Mouse (Mus musculus) ES-E14 (cell line): ENCODE measurements around the gene Flrt1. TPM values are rescaled to one million over a fixed set of nuclear protein-coding genes. Genes with fewer than 3 reads are reported as not detected.

Experiments
- DNase-seq: peaks from one replicate; pipeline ENCODE4 v3.0.0-alpha.2; 2013; ENCODE audit warnings: low read depth, low spot score
- H3K27ac ChIP-seq: 2 replicates; pipeline ENCODE4 v1.5.1; 2012; ENCODE audit warnings: low read depth, mild to moderate bottlenecking, low read length, moderate library complexity, mixed read lengths; ENCODE audit not compliant: poor library complexity, insufficient read depth, severe bottlenecking
- H3K36me3 ChIP-seq: 2 replicates; pipeline ENCODE4 v1.6.1; 2012; ENCODE audit warnings: mild to moderate bottlenecking, low read length, moderate library complexity, mixed read lengths; ENCODE audit not compliant: control insufficient read depth, poor library complexity, insufficient read depth, severe bottlenecking
- H3K4me1 ChIP-seq, 2 experiments: fragments of 150-350 bp in 1 of 2; sonication (generic) in 1 of 2; 2 replicates each; pipeline ENCODE4 v1.6.1; 2012; ENCODE audit warnings: low read length in 2 of 2, mild to moderate bottlenecking in 1 of 2, mixed read lengths in 1 of 2; ENCODE audit not compliant: control insufficient read depth in 2 of 2, insufficient read depth in 2 of 2, poor library complexity in 1 of 2
- H3K4me3 ChIP-seq, 2 experiments: fragments of 150-350 bp in 1 of 2; sonication (generic) in 1 of 2; 2 replicates each; pipeline ENCODE4 v1.5.1; 2012; ENCODE audit warnings: low read length in 2 of 2, low read depth in 1 of 2, mild to moderate bottlenecking in 1 of 2, mixed read lengths in 1 of 2; ENCODE audit not compliant: insufficient read depth in 1 of 2, poor library complexity in 1 of 2, severe bottlenecking in 1 of 2
- H3K9ac ChIP-seq: 2 replicates; pipeline ENCODE4 v1.6.1; 2012; ENCODE audit warnings: low read depth, mild to moderate bottlenecking, low read length, mixed read lengths; ENCODE audit not compliant: poor library complexity, insufficient read depth, severe bottlenecking
- H3K9me3 ChIP-seq: fragments of 150-350 bp; sonication (generic); 2 replicates; pipeline ENCODE4 v1.6.1; 2012; ENCODE audit warnings: low read depth, mild to moderate bottlenecking, low read length; ENCODE audit not compliant: control insufficient read depth, insufficient read depth
- CHD2 ChIP-seq: IDR thresholded peaks from 2 replicates; pipeline ENCODE4 v1.6.1; 2014; ENCODE audit warnings: mild to moderate bottlenecking, low read depth, low read length, inconsistent platforms
- HCFC1 ChIP-seq: IDR thresholded peaks from 2 replicates; pipeline ENCODE4 v1.6.1; 2012; ENCODE audit warnings: low read length, inconsistent platforms, borderline replicate concordance; ENCODE audit not compliant: insufficient read depth
- MAFK ChIP-seq: IDR thresholded peaks from 2 replicates; pipeline ENCODE4 v1.6.1; 2014; ENCODE audit warnings: mild to moderate bottlenecking, low read depth, low read length, inconsistent platforms; ENCODE audit not compliant: insufficient read depth
- ZC3H11A ChIP-seq: IDR thresholded peaks from 2 replicates; pipeline ENCODE4 v1.6.1; 2012; ENCODE audit warnings: low read depth, mild to moderate bottlenecking, inconsistent platforms, low read length, borderline replicate concordance
- ZNF384 ChIP-seq: IDR thresholded peaks from 2 replicates; pipeline ENCODE4 v1.6.1; 2012; ENCODE audit warnings: low read depth, low read length, inconsistent platforms
- in situ Hi-C, 2 experiments: fragments of 600-800 bp; cut with MboI; formaldehyde crosslinking; loops; one replicate each; pipeline ENCODE4 v1.15.1; 2025; ENCODE audit warnings: low sequenced_read_pairs in 2 of 2, inconsistent platforms in 1 of 2; ENCODE audit not compliant: unreplicated experiment in 2 of 2
- total RNA-seq: library from RNA; depleted of rRNA; stranded (reverse); fragments of 300-350 nt; gene quantifications from 2 replicates; pipeline ENCODE4 v1.2.3, GENCODE M21; 2012; rRNA removed

Gene Flrt1
- total RNA-seq, 1 experiment = 0.36 TPM

DNA sequence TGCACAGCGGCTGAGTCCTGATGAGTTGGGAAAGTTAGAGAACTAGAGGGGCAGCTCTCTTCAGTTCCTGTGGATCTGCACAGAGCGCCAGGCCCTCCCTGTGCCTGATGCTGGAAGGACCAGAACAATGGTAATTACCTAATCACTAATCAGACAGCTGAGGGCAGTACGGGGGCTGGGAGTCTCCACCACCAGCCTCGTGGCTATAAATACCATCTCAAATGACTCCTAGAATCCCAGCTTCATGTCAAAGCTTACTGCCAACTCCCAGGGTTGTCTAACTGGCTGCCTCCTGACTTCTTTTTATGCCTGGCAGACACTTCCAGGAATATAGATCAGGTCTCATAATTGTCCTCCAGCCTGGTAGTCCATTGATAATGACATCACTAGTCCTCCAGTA lies 60.8 kb downstream of the Flrt1 start:
- DNase-seq = no peak
- Histone ChIP-seq H3K36me3 (no peaks in the 10 kb centered on the region), H3K27ac (no peak overlapping the region; the same call in 1 of the 2 replicates), H3K4me1 (peaks cover 0 to 8% of the 10 kb centered on the region in 2 experiments; a peak in 1 of 4 replicates), H3K4me3 (no peak overlapping the region), H3K9ac (no peak overlapping the region), H3K9me3 (no peaks in the 10 kb centered on the region)
- no peak for TF ChIP-seq ZC3H11A
- in situ Hi-C loops = no loop called here

DNA sequence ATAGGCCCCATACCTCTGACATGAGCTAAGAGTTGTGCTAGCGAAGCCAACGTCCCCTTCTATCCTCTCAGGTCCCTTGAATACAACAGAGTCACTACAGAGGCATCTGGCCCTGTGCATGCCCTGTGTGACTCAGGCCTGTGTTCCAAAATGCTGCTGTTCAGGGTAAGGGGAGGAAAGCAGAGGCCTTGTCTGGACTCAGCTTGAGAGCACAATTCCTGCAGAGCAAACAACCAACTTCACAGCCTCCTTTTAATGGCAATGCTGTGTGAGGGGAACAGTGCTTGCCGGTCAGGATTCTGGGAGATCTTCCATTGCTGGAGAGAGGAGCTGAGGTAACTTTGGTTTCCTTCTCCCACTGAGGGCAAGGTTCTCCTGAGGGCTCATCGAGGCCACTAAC lies 61.2 kb downstream of the Flrt1 start:
- TF ChIP-seq ZC3H11A = no peak
- TF ChIP-seq CHD2 = no peak
- TF ChIP-seq MAFK = no peak
- no peak for TF ChIP-seq ZNF384
- no peak for TF ChIP-seq HCFC1
- in situ Hi-C loops = no loop called here

More for the DNA sequence above, 61.2 kb downstream of the Flrt1 start:
- no peak for DNase-seq
- Histone ChIP-seq H3K27ac (no peak overlapping the region), H3K36me3 (no peaks in the 10 kb centered on the region), H3K4me3 (no peak overlapping the region), H3K9me3 (no peaks in the 10 kb centered on the region), H3K4me1 (peaks cover 0 to 8% of the 10 kb centered on the region in 2 experiments; a peak in 1 of 4 replicates), H3K9ac (no peak overlapping the region)

Other genes starting within 250 kb of the Flrt1 start
- gene Ccdc88b, start 247.5 kb downstream of the Flrt1 start, total RNA-seq = 2.7 and 3.5 TPM in 2 replicates
- gene Trmt112, start 196.0 kb downstream of the Flrt1 start, total RNA-seq = 90.7 and 105 TPM in 2 replicates
- gene Prdx5, start 195.6 kb downstream of the Flrt1 start, total RNA-seq = 51.6 and 59.0 TPM in 2 replicates
- gene Esrra, start 183.9 kb downstream of the Flrt1 start, total RNA-seq = 23.1 and 30.1 TPM in 2 replicates
- 9.4 and 14.9 TPM in 2 replicates for gene Catsperz, start 180.3 kb downstream of the Flrt1 start, total RNA-seq
- 2.3 and 4.4 TPM in 2 replicates for gene Kcnk4, start 171.2 kb downstream of the Flrt1 start, total RNA-seq
- 16.3 and 22.9 TPM in 2 replicates for gene Bad, start 163.9 kb downstream of the Flrt1 start, total RNA-seq
- 23.2 and 23.7 TPM in 2 replicates for gene Gpr137, start 163.2 kb downstream of the Flrt1 start, total RNA-seq
- gene Ppp1r14b, start 130.8 kb downstream of the Flrt1 start, total RNA-seq = 365 and 385 TPM in 2 replicates
- gene Plcb3, start 129.3 kb downstream of the Flrt1 start, total RNA-seq = 42.3 and 55.1 TPM in 2 replicates
- gene Fkbp2, start 125.2 kb downstream of the Flrt1 start, total RNA-seq = 51.0 and 64.0 TPM in 2 replicates
- 10.0 and 14.3 TPM in 2 replicates for gene Vegfb, start 118.1 kb downstream of the Flrt1 start, total RNA-seq
- 14.0 and 22.0 TPM in 2 replicates for gene Dnajc4, start 113.2 kb downstream of the Flrt1 start, total RNA-seq
- 12.7 and 13.2 TPM in 2 replicates for gene Nudt22, start 109.6 kb downstream of the Flrt1 start, total RNA-seq
- gene Trpt1, start 109.6 kb downstream of the Flrt1 start, total RNA-seq = 5.0 and 6.9 TPM in 2 replicates
- 2.6 and 3.8 TPM in 2 replicates for gene Fermt3, start 86.3 kb downstream of the Flrt1 start, total RNA-seq
- gene Stip1, start 65.8 kb downstream of the Flrt1 start, total RNA-seq = 217 and 280 TPM in 2 replicates
- gene Macrod1, start 48.9 kb downstream of the Flrt1 start, total RNA-seq = 1.4 and 3.5 TPM in 2 replicates
- 117 and 123 TPM in 2 replicates for gene Otub1, start 100.6 kb upstream of the Flrt1 start, total RNA-seq
- 882 and 1,211 TPM in 2 replicates for gene Cox8a, start 111.9 kb upstream of the Flrt1 start, total RNA-seq
- gene Naa40, start 135.5 kb upstream of the Flrt1 start, total RNA-seq = 50.9 and 56.1 TPM in 2 replicates
- 161 and 192 TPM in 2 replicates for gene Rcor2, start 161.6 kb upstream of the Flrt1 start, total RNA-seq
- gene Mark2, start 236.1 kb upstream of the Flrt1 start, total RNA-seq = 44.0 and 47.9 TPM in 2 replicates